Mouse (Mus musculus) brain, embryonic 14.5 days (tissue): ENCODE data around the gene Cinp.

Experiments used
- CTCF ChIP-seq: fragments of 200-500 bp; IDR thresholded peaks from 2 replicates; pipeline ENCODE4 v1.5.1; 2012; ENCODE audit warnings: inconsistent platforms, mild to moderate bottlenecking, moderate library complexity, borderline replicate concordance; ENCODE audit not compliant: insufficient read depth, insufficient read length; ENCODE audit errors: extremely low read depth
- POLR2A ChIP-seq: fragments of 200-500 bp; IDR thresholded peaks from 2 replicates; pipeline ENCODE4 v1.6.1; 2012; ENCODE audit warnings: mild to moderate bottlenecking, inconsistent platforms, borderline replicate concordance; ENCODE audit not compliant: poor library complexity, insufficient read depth, insufficient read length, severe bottlenecking; ENCODE audit errors: extremely low read depth

DNA sequence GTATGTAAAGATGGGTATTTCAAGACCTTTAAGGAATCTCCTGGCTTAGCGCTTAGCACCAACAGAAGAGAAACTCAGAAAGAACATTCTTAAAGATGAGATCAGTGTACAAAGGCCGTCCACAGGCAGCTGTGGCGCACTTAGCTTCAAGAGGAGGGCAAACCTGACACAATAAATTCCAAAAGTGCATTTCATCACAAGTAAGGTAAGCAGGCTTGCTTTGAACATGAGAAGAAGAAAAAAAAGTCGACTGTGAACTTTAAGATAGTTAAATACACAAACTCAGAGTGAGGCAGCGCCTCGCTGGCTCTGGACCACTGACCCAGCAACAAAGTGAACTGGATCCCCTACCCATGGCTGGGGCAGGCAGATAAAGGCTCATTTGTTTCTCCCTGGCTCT, 52.2 kb downstream of the Cinp start:
- TF ChIP-seq CTCF (no peak), POLR2A (no peak)
